Mouse (Mus musculus): ENCODE measurements at regions not wholly inside any gene's neighbourhood (a gene's known extent, or its start where the extent isn't known, plus 50 kb on each side); places are given as distances from the start of the nearest gene placed in this dataset.
"Not testable (repeated sequence)": the region's sequence is repeated elsewhere in the genome, so short reads cannot be mapped to it uniquely, and the experiment has no call there.

GRCm38 (mm10) chr6:146019699-146020098, 88.3 kb downstream of the Sspn start:
- H3K4me1 ChIP-seq (replicated peaks; ENCODE audit: control insufficient read depth in 2 of 2, insufficient read depth in 2 of 2, low read length in 1 of 2); H3K9ac ChIP-seq (replicated peaks); H3K36me3 ChIP-seq (replicated peaks; ENCODE audit: control insufficient read depth, insufficient read depth, low read depth); DNase-seq (ENCODE audit: low read depth in 3 of 3, low spot score in 3 of 3); H3K4me3 ChIP-seq (ENCODE audit: insufficient read depth in 1 of 2, low read depth in 2 of 2, low read length in 2 of 2); H3K27me3 ChIP-seq (ENCODE audit: control insufficient read depth, insufficient read depth, low read length); H3K9me3 ChIP-seq (ENCODE audit: control insufficient read depth, low read length); H3K27ac ChIP-seq; H3K4me2 ChIP-seq (ENCODE audit: low read depth): not testable (repeated sequence)
- 47% methylated on average over 1 of the region's 1 CpGs for WGBS (ENCODE audit: insufficient replicate concordance)
- peak; percentile 33; the same call in 1 of the 2 replicates for ATAC-seq (ENCODE audit: insufficient read depth)
